Mouse (Mus musculus): Measurements from ENCODE around the gene Myl3. TPM values are rescaled to one million over a fixed set of nuclear protein-coding genes. Genes with fewer than 3 reads are reported as not detected.
A peak's percentile ranks its signal among the peaks of the same experiment; 100 is the strongest.

Myl3 gene
- total RNA-seq, 2 experiments from 2014 or later, result 322 to 324 TPM

DNA sequence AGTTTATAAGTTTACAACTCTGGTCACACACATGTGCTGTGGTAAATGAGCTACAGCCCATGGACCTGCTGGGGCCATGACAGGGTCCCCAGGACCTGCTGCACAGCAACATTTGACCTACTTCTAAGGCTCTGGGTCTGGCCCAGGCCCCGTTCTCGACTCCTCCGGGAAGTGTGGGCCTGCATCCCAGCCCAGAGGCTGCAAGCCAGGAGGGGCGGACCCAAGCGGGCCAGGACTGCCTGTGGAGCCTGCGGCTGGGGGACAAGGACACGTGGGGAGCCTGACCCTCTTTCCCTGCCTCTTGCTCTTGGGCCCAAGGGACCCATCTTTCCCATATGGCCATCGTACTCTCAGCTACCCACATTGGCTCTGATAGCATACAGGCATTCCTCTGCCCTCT, 16.9 kb downstream of the Myl3 start:
- peak; percentile 81 to 88 for DNase-seq (ENCODE audit: low spot score in 2 of 2)

DNA sequence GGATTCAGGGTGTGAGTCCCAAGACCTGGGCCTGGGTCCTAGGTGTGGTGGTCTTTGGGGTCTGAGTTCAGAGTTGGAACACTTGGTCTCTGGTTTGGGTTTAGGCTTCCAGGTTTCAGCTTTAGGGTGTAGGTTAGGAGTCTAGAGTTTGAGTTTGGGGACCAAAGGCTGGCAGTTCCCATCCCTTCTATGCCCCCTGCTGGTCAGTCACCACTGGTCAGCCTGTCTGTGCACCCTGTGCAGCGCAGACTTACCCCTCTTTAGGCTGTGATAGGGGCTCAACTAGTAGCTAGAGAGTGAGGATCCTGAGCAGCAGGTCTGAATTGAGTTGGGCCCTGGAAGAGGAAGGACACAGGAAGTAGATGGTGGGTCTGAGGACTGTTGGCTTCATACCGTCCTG, 17.6 kb downstream of the Myl3 start:
- DNase-seq (ENCODE audit: low spot score in 2 of 2), result peak in 1 of 2 experiments; percentile 58

DNA sequence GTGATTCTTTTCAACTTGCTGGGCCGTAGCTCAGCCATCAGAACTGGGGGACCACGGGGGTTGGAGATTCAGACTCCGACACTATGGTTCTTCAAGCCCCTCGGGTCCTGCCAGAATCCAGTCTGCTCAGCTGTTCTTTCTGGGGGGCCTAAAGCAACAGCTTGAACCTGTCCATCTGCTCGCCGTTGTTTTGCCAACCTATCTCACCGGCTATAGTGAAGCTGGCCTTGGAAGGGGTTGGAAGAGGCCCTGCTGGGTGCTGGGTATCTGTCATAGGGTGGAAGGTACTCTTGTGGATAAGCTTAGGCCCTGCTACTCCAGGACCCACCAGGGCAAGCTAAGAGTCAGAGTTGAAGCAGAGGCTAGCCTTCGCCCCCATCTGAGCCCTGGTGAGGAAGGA, 19.2 kb downstream of the Myl3 start:
- no peak for DNase-seq (ENCODE audit: low spot score in 2 of 2)

DNA sequence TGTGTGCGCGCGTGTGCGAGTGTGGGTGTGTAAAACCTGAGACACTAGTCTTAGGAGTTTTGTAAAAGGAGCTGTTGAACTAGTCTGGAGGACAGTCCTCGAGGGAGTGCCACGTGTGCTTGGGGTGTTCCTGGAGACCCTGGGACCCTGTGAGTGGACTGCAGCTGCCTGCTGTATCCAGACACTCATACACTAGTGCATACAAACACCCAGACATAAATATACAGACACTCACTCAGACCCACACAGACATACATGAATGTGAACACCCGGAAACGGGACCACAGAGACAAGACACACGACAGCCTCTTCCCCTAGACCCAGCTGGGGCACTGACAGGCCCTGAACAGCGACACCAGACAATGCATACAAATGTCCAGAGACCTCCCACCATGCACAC, 21.1 kb downstream of the Myl3 start:
- no peak for DNase-seq (ENCODE audit: low spot score in 2 of 2)

DNA sequence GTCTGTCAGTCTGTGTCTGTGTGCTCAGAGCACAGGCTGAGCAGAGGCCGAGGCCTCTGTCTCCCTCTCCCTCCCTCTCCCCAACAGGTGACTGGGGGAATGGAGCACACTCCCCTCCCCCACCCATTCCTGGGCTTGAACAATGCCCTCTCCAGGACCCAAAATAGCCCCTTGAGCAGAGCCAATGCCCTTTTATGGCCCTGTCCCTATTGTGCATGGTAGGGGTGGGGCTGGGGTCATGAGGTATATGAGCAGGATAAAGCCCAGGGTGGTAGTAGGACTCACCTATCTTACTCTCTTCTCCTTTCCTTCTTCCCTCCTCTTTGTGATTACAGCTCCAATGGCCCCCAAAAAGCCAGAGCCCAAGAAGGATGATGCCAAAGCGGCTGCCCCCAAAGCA, 21.7 kb downstream of the Myl3 start:
- DNase-seq (ENCODE audit: low spot score in 2 of 2), result no peak

DNA sequence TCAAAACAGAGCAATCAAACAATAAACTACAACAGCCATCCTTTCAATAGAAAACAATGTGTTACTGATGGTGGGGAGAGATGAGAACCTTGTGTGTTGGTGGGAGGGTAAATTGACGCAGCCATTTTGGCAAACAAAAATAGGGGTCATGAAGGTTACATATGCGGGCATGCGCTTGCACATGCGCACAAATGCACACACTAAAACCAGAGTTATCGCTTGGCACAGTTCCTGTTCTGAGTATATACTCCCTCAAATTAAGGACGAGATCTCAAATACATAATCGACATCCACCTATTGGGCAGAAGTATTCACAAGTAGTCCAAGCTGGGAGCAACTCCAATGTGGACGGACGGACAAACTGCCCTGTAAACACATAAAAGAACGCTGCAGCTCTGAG, 30.7 kb downstream of the Myl3 start:
- DNase-seq (ENCODE audit: low spot score in 2 of 2), result no peak

DNA sequence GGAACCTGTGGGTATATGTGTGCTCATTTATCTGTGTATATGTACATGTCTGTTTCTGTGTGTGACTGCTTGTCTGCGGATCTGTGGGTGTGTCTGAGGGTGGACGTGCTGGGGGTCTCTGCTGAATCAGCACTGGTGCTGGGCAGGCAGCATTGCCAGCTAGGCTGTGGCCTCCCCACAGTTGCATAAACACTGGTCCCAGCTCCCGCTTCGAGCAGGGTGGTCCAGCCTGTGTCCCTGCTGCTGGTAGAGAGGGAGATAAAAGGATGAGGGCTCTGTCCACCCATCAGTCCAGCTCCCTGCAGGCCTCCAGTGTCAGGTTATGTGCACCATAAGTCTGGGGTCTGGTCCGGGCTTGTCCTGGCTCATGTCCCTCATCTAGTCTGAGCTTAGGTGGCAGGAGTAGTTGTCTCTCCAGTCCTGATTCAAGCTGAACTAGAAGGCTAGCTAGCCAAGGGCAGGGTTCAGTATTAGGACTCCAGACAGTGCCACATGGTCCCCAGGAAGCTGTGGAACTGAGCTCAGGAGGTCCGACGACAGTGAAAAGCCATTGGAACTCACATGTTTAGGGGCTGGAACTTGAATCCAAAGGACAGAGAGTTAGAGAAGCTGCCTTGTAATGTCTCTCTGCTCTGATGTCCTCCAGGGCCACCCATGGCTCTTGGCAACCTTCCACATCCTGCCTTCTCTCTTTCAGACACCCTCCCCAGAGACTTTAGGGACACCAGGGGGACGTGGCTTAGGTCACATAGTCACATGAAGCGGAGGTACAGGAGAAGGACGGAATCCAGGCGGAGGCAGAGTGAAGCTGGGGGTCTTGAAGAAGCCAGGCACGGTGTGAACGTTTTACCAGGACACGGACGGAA, 33.0 kb downstream of the Myl3 start:
- no peak for DNase-seq (ENCODE audit: low spot score in 2 of 2)

DNA sequence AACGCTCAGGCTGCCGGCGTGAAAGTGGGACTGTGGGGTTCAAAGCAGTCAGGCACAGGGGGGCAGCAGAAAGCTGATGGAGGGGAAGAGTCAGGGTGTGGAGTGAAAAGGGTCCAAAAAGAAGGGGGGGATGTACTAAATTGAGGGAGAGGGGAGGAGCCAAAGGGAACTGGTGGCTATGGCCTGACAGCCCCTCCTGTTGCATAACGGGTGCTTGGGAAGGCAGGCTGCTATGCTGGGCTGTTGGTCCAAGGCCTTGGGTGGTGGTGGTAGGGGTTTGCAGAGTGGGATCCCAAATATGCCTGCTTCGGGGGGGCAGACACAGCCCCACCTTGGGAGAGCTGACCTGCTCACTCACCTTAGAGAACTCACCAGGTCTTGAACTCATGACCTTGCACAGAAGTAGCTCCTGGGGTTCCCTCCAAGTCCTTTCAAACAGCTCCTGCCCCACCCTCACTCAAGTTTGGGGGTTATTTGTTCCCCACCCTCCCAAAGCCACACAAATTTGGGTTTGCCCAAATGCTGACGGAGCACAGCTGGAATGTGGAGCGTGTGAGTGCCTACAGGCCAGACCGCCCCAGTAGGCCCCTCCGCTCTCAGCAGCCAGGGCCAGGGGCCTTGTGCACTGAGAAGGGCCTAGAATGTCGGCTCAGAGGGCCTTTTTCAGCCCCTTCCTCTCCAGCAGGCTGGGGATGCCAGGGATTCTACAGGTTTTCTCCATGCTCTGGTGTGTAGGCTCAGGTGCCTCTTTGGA, 33.8 kb downstream of the Myl3 start:
- no peak for DNase-seq (ENCODE audit: low spot score in 2 of 2)

DNA sequence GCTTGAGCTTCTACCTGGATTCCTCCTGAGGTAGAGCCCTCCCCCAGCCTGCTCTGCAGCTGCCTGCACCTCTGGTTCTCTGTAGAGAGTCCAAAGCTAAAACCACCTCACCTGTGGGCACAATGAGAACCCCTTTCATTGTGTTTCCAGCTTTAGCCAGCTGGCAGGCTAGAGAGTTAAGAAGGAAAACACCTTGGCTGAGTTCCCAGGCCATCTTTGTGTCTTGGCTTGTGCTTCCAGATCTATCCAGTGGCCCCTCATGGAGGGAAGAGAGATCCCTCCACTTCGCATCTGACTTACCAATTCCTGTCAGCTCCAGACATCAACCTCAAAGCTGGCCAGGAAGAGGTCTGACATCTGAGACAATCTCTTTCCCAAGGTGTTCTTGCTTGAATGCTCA, 36.4 kb downstream of the Myl3 start:
- no peak for DNase-seq (ENCODE audit: low spot score in 2 of 2)

DNA sequence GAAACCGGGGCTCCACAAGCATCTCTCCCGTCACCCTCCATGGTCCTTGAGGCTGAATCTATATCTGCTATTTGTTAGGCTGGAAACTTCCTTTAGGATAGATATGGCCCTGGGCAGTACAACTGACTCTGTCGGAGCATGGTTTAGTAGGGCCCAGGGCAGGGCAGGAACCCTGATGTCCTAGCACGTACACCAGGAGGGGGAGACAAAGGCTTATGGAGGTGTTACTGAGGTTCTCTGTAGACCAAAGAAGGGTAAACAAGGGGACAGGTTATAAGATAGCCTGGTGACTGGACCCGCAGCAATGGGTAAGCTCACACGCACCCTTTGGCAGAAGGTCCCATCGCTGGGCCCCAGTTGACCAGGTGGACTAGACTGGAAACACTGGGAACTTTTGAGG, 36.9 kb downstream of the Myl3 start:
- DNase-seq (ENCODE audit: low spot score in 2 of 2), result no peak

DNA sequence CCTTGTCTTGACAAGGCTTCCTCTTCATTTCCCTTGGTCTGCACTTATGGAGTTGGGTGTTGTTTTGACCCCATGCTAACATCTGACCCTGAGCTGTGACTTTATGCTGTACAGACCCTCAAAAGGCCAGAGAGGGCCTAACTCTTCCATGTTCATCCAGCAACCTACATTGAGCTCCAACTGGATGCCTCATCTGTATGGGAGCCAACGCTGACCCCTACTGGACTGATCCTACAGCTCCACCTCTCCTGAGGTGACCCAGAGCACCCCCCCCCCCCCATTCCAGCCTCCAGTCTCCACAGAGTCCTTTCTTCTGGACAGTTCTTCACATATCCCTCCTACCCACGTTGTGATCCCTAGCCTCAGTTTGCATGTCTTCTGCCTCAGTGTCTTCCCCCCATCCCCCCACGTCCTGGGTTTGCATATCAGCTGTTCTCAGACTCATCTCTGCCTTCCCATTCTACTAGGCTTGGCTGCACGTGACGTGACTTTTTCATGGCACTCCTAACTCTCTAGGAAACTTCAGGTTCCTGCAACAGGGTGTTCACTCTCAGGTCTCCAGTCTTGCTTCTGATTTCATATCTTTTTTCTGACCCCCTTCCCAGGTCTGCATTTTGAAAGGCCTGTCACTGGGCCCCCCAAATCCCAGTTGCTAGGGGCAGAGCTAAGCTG, 37.7 kb downstream of the Myl3 start:
- no peak for DNase-seq (ENCODE audit: low spot score in 2 of 2)

DNA sequence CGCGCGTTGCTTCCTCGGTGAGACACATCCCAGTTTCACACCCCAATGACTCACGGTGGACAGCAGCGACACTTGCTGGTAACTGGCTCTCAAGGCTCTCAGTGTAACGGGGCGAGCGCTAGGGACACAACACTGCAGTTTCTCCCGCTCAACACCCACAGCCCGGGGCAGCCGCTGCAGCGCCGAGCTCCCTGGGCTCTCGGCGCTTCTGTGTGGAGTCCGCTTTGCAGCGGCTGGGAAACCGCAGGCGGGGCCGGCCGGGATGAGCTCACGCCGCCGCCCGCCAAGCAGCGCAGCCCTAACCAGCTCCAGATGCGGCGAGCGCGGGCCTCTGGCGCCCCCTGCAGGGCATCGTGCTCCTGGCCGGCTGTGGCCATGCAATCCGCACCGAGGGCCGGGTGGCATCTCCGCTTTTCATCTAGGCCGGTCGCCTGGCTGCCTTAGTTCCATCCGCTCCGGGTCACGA, 39.6 kb downstream of the Myl3 start:
- DNase-seq (ENCODE audit: low spot score in 2 of 2), result peak; percentile 98

DNA sequence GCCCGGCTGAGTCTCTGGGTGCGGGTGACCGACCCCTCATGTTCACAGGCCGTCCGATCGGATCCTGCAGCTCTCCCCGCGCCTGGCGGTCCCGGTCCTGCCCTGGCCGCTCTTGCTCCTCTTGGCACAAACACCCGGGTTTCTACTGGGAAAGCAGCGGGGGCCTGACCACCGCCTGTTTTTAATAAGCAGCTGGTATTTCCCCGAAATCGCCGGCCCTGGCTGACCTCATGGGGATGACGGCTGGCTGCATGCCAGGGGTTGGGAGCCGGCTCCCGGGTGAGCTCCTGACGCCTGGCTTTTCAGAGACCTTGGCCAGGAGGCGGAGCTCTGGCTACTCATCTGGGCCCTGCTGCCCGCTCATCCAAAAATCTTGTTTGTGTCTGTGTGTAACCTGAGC, 40.1 kb downstream of the Myl3 start:
- peak; percentile 88 to 92 for DNase-seq (ENCODE audit: low spot score in 2 of 2)

DNA sequence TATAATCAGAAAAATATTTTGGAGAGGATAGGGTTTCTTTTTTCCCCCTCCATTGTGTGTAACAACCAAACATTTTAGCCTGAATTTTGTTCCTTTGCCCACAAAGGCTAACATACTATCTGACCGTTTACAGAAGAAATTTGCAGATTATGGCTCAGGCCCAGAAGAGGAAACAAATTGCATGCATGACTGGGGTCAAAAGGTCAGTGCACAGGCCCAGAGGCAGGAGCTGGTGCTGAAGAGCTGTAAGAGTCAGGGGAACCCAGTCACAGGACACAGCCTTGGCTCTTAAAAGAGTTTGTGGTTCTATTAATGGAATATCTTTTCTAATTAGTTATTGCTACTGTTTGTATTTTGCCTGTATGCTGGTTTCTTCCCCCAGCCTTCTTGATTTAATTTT, 42.0 kb downstream of the Myl3 start:
- no peak for DNase-seq (ENCODE audit: low spot score in 2 of 2)

DNA sequence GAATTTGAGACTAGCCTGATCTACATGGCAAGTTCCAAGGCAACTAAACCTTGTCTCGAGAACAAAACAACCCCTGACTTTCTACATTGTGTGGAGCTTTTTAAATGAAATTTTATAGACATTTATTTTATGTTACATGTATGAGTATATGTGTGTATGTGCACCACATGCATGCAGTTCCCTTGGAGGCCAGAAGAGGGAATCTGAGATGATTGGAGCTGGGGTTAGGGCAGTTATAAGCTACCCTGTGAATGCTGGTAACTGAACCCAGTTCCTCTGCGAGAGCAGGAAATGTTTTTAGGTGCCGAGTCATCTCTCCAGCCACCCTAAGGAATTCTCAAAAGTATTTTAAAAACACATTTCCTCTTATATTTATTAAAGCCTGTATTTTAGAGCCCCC, 46.5 kb downstream of the Myl3 start:
- no peak for DNase-seq (ENCODE audit: low spot score in 2 of 2)

DNA sequence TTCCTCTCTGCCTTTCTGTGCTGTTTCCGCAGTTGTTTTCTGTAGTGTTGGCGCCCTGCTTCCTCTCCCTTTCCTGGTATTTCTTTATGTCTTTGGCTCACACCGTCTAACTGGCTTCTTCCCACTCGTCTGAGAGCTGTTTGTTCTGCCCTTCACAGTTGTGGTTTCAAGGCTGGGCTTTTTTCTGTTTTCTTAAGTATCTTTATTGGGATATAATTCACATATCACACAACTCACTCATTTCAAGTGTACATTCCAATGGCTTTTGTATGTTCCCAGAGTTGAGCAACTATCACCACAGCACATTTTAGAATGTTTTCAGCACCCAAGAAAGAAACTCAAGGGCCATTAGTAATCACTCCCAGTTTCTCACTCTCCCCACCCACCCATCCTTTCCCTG, 48.8 kb downstream of the Myl3 start:
- DNase-seq (ENCODE audit: low spot score in 2 of 2), result no peak

DNA sequence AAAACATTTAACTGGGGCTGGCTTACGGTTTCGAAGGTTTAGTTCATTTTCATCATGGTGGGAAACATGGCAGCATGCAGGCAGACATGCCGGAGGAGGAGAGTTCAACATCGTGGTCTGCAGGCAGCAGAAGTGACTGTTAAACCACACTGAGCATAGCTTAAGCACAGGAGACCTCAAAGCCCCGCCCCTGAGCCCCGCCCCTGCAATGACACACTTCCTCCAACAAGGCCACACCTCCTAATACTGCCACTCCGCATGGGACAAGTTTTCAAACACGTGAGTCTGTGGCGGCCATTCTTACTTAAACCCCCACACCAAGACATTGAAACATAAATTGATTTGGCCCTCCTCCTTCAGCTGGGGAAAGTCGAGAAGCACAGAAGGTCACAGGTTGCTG, 55.4 kb downstream of the Myl3 start:
- DNase-seq (ENCODE audit: low spot score in 2 of 2), result no peak

DNA sequence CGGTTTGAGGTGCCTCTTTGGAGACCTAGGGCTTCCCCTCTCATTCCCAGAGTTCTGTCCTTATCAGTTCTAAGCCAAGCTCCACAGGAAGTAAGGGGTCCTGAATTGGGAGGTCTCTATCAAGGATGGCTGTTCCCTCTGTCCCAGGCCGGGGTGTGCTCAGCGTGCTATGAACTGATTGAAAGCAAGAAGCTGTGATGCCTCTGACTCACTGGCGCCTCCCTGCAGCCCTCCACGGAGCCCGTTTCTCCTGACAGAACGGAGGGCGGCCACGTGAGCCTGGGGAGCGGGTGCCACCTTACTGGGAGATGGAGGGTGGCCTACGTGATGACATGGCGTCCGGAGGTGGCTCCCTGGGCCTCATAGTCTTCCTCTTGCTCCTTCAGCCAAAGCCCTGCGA, 56.2 kb downstream of the Myl3 start, which contains the start of gene Prss42:
Prss42 (plus strand) TSS at position 301 of the 400 bp plus-strand sequence.
- DNase-seq (ENCODE audit: low spot score in 2 of 2), result no peak

DNA sequence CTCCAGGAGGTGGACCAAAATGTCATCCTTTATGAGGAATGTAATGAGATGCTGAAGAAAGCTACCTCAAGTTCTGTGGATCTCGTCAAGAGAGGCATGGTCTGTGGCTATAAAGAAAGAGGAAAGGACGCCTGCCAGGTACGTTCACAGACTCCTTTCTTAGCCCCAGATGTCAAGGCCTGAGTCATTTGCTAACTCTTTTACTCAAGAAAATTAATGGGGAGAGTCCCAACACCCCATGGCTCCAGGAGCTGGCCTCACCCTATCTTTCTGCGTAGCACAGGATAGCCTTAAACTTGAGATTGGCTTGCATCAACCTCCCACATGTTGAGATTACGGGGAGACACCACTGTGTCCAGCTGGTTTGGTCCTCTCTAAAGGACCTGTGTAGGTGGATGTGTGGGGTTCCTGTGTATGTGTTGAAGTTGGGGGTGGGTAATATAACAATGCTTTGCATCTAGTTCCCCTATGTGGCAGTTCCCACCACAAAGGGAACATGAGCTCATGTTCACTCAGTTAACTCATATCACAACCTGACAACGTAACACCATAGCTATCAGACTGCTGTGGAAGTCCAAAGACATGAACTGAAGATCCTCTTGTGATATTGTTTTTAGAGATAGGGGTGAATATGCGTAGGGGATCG, 59.3 kb downstream of the Myl3 start:
- DNase-seq (ENCODE audit: low spot score in 2 of 2), result no peak

DNA sequence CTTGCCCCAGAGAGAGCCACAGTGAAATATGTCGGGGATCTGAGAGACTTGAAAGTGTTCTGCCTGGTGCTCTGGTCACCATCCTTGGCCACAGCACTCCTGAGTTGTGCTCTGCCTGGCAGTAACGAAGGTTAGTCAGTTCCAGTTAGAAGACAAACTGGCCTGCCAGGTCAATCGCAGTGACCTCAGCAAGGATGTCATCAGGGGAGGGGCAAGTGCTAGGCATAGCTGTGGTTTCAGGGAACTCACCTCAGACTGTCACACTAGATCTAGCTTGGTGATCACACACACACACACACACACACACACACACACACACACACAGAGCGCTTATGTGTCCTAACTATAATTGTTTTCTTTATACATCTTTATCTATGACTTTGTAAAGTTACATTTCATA, 61.6 kb downstream of the Myl3 start:
- DNase-seq (ENCODE audit: low spot score in 2 of 2), result no peak

DNA sequence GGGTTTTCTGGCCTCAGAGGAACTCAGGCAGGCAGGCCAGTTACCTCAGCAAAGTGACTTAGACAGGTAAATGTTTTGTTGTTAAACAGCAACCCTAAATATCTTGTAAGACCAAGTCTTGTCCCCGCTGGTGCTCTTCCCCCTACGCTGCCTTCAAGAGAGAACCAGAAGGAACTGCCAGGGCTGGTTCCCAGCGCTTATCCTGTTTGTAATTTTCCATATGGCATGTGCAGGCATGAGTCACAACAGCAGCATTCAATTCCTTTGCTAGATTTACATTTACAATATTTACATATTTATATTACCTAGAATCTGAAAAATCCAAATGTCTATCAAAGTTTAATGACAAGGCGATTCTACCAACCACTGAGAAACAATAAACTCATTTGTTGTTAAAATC, 68.4 kb downstream of the Myl3 start:
- no peak for DNase-seq (ENCODE audit: low spot score in 2 of 2)

Measured in gastrocnemius, postnatal 4 days (tissue).